Mouse (Mus musculus): ENCODE data around the gene Slc38a6. TPM values are rescaled to one million over a fixed set of nuclear protein-coding genes. Genes with fewer than 3 reads are reported as not detected.

The Slc38a6 gene
- total RNA-seq (2014; rRNA removed; ENCODE audit: low replicate concordance): 8.8 and 19.2 TPM in 2 replicates
- 2.7 and 3.8 TPM in 2 replicates for polyA plus RNA-seq (2015; fragmentation: Nextera tagmentation; extraction: Ambion mirVana)

GRCm38 (mm10) chr12:73286287-73287092 lies at the start of gene Slc38a6, which contains the start of gene Trmt5:
Slc38a6 (plus strand) TSS chr12:73286779.
Trmt5 (minus strand) TSS chr12:73286710.
- DNase-seq (ENCODE audit: low spot score) (peak; percentile 91), ATAC-seq (ENCODE audit: insufficient read depth, low read depth) (peak; percentile 92)
- Histone ChIP-seq H3K27ac (ENCODE audit: low read depth) (peak within 1 kb of the TSS; percentile 85), H3K4me1 (ENCODE audit: control insufficient read depth, insufficient read depth) (peaks cover 17% of the 10 kb centered on the region), H3K4me2 (ENCODE audit: low read depth, low read length) (peak within 1 kb of the TSS; percentile 87), H3K9me3 (replicated peaks; ENCODE audit: control insufficient read depth, low read length) (no peaks in the 10 kb centered on the region), H3K27me3 (ENCODE audit: control insufficient read depth, insufficient read depth, low read length) (no peaks in the 10 kb centered on the region), H3K4me3 (ENCODE audit: low read depth, low read length) (peak within 1 kb of the TSS; percentile 91), H3K9ac (replicated peaks; ENCODE audit: low read depth, low read length) (peak within 1 kb of the TSS; percentile 88), H3K36me3 (replicated peaks; ENCODE audit: control insufficient read depth, insufficient read depth, low read length) (peaks cover 7% of the 10 kb centered on the region)
- TF ChIP-seq CTCF (IDR thresholded peaks at IDR 0.05; ENCODE audit: low read depth): 0 out of 2 replicates have a peak, but pooled peaks have one; percentile 0
- no peak for TF ChIP-seq EP300 (IDR thresholded peaks at IDR 0.05; ENCODE audit: low read depth)
- under 1% methylated on average over 53 of the region's 53 CpGs for WGBS

GRCm38 (mm10) chr12:73241960-73242359 lies 44.6 kb upstream of the Slc38a6 start:
- H3K27ac ChIP-seq (ENCODE audit: low read depth): no peak overlapping the region

GRCm38 (mm10) chr12:73245687-73246086 lies 40.9 kb upstream of the Slc38a6 start:
- H3K4me3 ChIP-seq (ENCODE audit: low read depth, low read length): no peak overlapping the region
- no peak for ATAC-seq (ENCODE audit: insufficient read depth, low read depth)
- H3K9ac ChIP-seq (replicated peaks; ENCODE audit: low read depth, low read length): no peak overlapping the region
- H3K27me3 ChIP-seq (ENCODE audit: control insufficient read depth, insufficient read depth, low read length): no peaks in the 10 kb centered on the region
- no peak overlapping the region for H3K4me2 ChIP-seq (ENCODE audit: low read depth, low read length)
- no peak overlapping the region for H3K27ac ChIP-seq (ENCODE audit: low read depth)
- WGBS: 54% methylated on average over 5 of the region's 5 CpGs
- H3K9me3 ChIP-seq (replicated peaks; ENCODE audit: control insufficient read depth, low read length): no peaks in the 10 kb centered on the region
- no peaks in the 10 kb centered on the region for H3K36me3 ChIP-seq (replicated peaks; ENCODE audit: control insufficient read depth, insufficient read depth, low read length)
- DNase-seq (ENCODE audit: low spot score): no peak
- TF ChIP-seq EP300 (IDR thresholded peaks at IDR 0.05; ENCODE audit: low read depth): no peak
- no peak for TF ChIP-seq CTCF (IDR thresholded peaks at IDR 0.05; ENCODE audit: low read depth)
- H3K4me1 ChIP-seq (ENCODE audit: control insufficient read depth, insufficient read depth): no peaks in the 10 kb centered on the region

More at GRCm38 (mm10) chr12:73241960-73242359, 44.6 kb upstream of the Slc38a6 start:
- no peak overlapping the region for H3K4me3 ChIP-seq (ENCODE audit: low read depth, low read length)
- H3K9ac ChIP-seq (replicated peaks; ENCODE audit: low read depth, low read length): no peak overlapping the region
- H3K4me2 ChIP-seq (ENCODE audit: low read depth, low read length): no peak overlapping the region
- H3K9me3 ChIP-seq (replicated peaks; ENCODE audit: control insufficient read depth, low read length): no peaks in the 10 kb centered on the region
- no peaks in the 10 kb centered on the region for H3K4me1 ChIP-seq (ENCODE audit: control insufficient read depth, insufficient read depth)
- TF ChIP-seq EP300 (IDR thresholded peaks at IDR 0.05; ENCODE audit: low read depth) (no peak), CTCF (IDR thresholded peaks at IDR 0.05; ENCODE audit: low read depth) (no peak)
- ATAC-seq (ENCODE audit: insufficient read depth, low read depth) (no peak), DNase-seq (ENCODE audit: low spot score) (no peak)
- no peaks in the 10 kb centered on the region for H3K27me3 ChIP-seq (ENCODE audit: control insufficient read depth, insufficient read depth, low read length)
- WGBS: 70% methylated on average over 10 of the region's 10 CpGs
- H3K36me3 ChIP-seq (replicated peaks; ENCODE audit: control insufficient read depth, insufficient read depth, low read length): no peaks in the 10 kb centered on the region

GRCm38 (mm10) chr12:73255006-73255405 lies 31.6 kb upstream of the Slc38a6 start:
- no peak for DNase-seq (ENCODE audit: low spot score)
- H3K4me3 ChIP-seq (ENCODE audit: low read depth, low read length): no peak overlapping the region
- 0 out of 2 replicates have a peak, but pooled peaks cover 3% of the 10 kb centered on the region for H3K36me3 ChIP-seq (replicated peaks; ENCODE audit: control insufficient read depth, insufficient read depth, low read length)
- no peak overlapping the region for H3K9ac ChIP-seq (replicated peaks; ENCODE audit: low read depth, low read length)
- no peaks in the 10 kb centered on the region for H3K27me3 ChIP-seq (ENCODE audit: control insufficient read depth, insufficient read depth, low read length)
- H3K27ac ChIP-seq (ENCODE audit: low read depth): no peak overlapping the region
- WGBS: 50% methylated on average over 2 of the region's 2 CpGs
- TF ChIP-seq CTCF (IDR thresholded peaks at IDR 0.05; ENCODE audit: low read depth) (no peak), EP300 (IDR thresholded peaks at IDR 0.05; ENCODE audit: low read depth) (no peak)
- ATAC-seq (ENCODE audit: insufficient read depth, low read depth): no peak
- H3K9me3 ChIP-seq (replicated peaks; ENCODE audit: control insufficient read depth, low read length): no peaks in the 10 kb centered on the region
- no peak overlapping the region for H3K4me2 ChIP-seq (ENCODE audit: low read depth, low read length)
- no peaks in the 10 kb centered on the region for H3K4me1 ChIP-seq (ENCODE audit: control insufficient read depth, insufficient read depth)

GRCm38 (mm10) chr12:73259269-73259668 lies 27.3 kb upstream of the Slc38a6 start:
- H3K4me3 ChIP-seq (ENCODE audit: low read depth, low read length): no peak overlapping the region
- no peak overlapping the region for H3K4me2 ChIP-seq (ENCODE audit: low read depth, low read length)
- no peak for DNase-seq (ENCODE audit: low spot score)
- H3K27ac ChIP-seq (ENCODE audit: low read depth): no peak overlapping the region
- H3K4me1 ChIP-seq (ENCODE audit: control insufficient read depth, insufficient read depth): no peaks in the 10 kb centered on the region
- no peaks in the 10 kb centered on the region for H3K27me3 ChIP-seq (ENCODE audit: control insufficient read depth, insufficient read depth, low read length)
- 0 out of 2 replicates have a peak, but pooled peaks cover 3% of the 10 kb centered on the region for H3K36me3 ChIP-seq (replicated peaks; ENCODE audit: control insufficient read depth, insufficient read depth, low read length)
- no peaks in the 10 kb centered on the region for H3K9me3 ChIP-seq (replicated peaks; ENCODE audit: control insufficient read depth, low read length)
- WGBS: 88% methylated on average over 6 of the region's 6 CpGs
- TF ChIP-seq EP300 (IDR thresholded peaks at IDR 0.05; ENCODE audit: low read depth) (no peak), CTCF (IDR thresholded peaks at IDR 0.05; ENCODE audit: low read depth) (no peak)
- no peak for ATAC-seq (ENCODE audit: insufficient read depth, low read depth)
- H3K9ac ChIP-seq (replicated peaks; ENCODE audit: low read depth, low read length): no peak overlapping the region

All from heart, postnatal 0 days (tissue).